Mouse (Mus musculus) gastrocnemius, adult 8-10 months (tissue): ENCODE measurements around the gene Fam170b. TPM values are rescaled to one million over a fixed set of nuclear protein-coding genes. Genes with fewer than 3 reads are reported as not detected.
A peak's percentile ranks its signal among the peaks of the same experiment; 100 is the strongest.

Source experiments
- DNase-seq, 2 experiments: peaks; one replicate each; pipeline ENCODE4 v3.0.0; 2022; ENCODE audit warnings: low spot score in 2 of 2
- total RNA-seq, 4 experiments: library from RNA; stranded (reverse); gene quantifications; 2 replicates each; pipeline ENCODE4 v1.2.4; 2022

Gene Fam170b
- under 1 TPM in 2 of 4 experiments, not detected in 2; 0.10 to 0.16 TPM for total RNA-seq

DNA sequence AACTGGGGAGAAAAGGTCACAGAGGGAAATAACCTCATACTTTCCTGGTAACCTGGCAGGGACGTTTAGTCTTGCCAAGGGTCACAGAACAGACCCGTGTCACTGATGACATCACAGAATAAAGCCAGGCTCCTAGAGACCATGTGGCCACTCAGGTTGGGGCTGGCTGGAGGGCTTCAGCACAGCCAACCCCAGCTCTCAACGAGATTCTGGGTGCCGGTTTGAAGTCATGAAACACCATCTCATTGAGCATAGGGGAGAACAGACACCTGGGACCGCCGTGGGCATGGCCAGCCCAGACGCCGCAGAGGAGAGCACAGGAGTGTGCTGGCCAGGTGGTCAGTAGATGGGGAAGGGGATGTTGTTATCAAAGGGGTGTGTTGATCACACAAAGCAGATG is at the start of gene Fam170b:
TSS of gene Fam170b (plus strand) at position 116 of the 400 bp plus-strand sequence.
- DNase-seq = no peak

DNA sequence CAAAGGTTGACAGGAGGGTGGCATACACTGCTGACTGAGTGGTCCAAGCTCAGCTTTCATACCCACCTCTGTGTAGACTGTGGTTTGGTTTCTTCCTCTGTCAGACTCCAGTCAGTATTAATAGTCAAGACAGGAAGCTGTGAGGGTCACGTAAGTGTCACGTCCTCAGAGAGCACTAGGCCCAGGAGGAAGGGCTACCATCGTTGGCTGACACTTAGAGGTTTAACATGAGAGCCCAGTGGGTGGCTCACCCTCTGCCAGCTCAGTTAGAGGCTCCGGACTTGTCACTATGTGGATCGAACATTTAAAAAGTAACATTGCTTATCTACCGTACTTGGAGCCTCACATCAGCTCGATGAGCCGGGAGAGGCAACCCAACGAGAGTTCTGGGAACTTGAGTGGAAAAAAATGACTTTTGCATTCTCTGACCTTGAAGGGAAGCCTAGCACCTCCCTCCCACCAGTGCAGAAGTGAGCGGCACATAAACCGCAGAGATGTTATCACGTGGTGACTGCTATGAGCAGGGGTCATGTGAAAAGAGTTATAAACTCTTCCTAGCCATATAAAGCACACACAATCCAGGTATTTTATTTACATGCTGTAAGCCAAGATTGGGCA is 49.5 kb upstream of the Fam170b start:
- DNase-seq = no peak

- DNase-seq = no peak
Measured at GRCm38 (mm10) chr14:32784748-32785134, 49.0 kb upstream of the Fam170b start.

GRCm38 (mm10) chr14:32785556-32786130 is 48.1 kb upstream of the Fam170b start, which contains the start of gene Tmem273:
Gene Tmem273, plus strand, starts transcription at chr14:32785963.
- no peak for DNase-seq

DNA sequence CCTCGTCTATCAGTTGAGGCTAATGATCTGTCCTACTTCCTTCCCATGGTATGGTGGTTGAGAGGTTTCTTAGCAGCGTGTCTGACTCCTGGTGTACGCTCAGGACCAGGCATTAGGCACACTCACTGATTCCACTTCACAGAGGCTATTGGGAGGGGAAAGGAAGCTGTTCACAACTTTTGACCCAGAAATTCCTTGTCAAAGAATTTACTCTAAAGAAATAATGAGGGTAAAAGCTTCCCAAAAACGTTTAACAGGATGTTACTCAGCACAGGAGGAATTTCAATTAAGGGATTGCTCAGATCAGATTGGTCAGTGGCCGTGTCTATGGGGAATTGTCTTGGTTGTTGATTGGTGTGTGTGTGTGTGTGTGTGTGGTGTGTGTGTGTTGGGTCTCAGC is 46.1 kb upstream of the Fam170b start:
- DNase-seq = no peak

- no peak for DNase-seq
Measured at GRCm38 (mm10) chr14:32796375-32796774, 37.4 kb upstream of the Fam170b start.

- DNase-seq = no peak
Measured at GRCm38 (mm10) chr14:32797803-32798202, 36.0 kb upstream of the Fam170b start.

GRCm38 (mm10) chr14:32798355-32798754 is 35.4 kb upstream of the Fam170b start:
- no peak for DNase-seq

GRCm38 (mm10) chr14:32800048-32800447 is 33.7 kb upstream of the Fam170b start:
- DNase-seq = no peak

- DNase-seq = no peak
Measured at GRCm38 (mm10) chr14:32801016-32801661, 32.6 kb upstream of the Fam170b start.

- DNase-seq = no peak
Measured at GRCm38 (mm10) chr14:32801662-32802024, 32.1 kb upstream of the Fam170b start.

GRCm38 (mm10) chr14:32810111-32810510 is 23.7 kb upstream of the Fam170b start:
- DNase-seq = no peak

DNA sequence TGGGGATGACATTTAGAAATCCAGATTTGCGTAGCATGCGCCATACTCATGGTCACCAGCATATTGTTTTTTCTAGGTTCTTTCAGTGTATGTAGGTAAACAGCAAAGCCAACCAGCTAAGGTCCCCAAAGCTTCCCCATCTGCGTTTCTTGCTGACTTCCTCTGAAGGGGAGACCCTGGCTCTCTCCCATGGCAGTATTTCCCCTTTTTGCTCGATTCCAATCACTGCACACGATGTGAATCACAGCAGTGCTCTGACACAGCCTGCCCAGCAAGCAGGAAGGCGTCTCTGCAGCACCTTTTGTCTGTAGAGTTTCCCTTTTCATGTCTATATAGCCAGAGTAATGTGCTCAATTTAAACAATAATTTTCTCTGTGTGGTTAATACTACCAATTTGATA is 21.3 kb upstream of the Fam170b start:
- no peak for DNase-seq

GRCm38 (mm10) chr14:32814961-32815360 is 18.8 kb upstream of the Fam170b start:
- no peak for DNase-seq

GRCm38 (mm10) chr14:32816533-32816932 is 17.2 kb upstream of the Fam170b start:
- no peak for DNase-seq

DNA sequence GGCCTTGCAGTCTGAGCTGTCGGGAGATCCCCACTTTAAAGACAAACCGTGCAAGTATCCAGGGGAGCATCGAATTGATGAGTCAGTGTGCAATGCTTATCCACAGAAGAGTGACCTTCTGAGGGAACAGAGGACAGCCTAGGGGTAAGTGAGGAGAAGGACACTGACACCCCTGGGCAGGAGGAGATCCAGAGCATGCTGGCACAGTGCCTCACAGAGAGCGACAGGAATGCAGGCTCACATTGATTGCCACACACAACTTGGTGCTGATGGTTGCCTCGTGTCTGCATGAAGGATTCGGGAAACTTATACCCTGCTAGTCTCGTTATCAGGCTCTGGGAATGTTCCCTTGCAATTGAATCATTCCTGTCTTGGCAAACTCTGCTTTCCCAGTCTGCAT is 16.5 kb upstream of the Fam170b start:
- DNase-seq = no peak

DNA sequence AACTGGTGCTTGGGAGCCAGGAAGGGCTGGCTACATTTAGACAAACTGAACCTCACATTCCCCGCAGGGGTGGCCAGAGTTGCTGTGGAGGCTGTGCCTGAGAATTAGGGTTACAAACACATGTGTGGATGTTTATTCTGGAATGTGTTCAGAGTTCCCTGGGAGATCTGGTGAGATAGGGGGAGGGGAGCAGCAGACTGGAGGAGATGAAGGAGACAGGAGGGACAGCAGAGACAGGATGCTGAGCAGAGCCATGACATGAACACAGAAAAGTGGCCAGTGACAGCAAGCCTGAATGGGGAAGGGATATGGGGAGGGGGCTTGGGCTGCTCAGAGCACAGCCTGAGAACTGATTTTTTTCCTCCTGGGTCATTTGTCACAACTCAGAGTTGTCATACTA is 14.5 kb upstream of the Fam170b start:
- no peak for DNase-seq

GRCm38 (mm10) chr14:32822812-32823211 is 10.9 kb upstream of the Fam170b start:
- no peak for DNase-seq

DNA sequence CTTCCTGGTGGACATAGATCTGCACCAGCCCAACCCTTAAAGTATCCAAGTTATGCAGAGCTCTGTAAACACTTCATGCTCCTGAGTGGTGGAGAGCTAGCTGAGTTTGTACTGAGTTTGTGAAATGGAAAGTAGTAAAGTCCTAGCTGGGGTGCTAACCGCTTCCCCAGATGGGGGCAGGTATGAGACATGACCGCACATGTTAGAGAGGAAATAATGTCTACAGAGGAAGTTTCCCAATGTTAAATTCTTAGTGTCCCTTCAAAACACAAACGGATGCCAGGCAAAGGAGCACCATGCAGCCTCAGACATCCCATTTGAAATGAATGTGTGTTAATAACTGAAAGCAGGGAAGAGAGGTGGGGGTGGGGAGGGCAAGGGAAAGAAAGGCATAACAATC is 9.9 kb upstream of the Fam170b start:
- no peak for DNase-seq

- no peak for DNase-seq
Measured at GRCm38 (mm10) chr14:32824267-32825150, 9.3 kb upstream of the Fam170b start.

- peak; percentile 21 to 37 for DNase-seq
Measured at GRCm38 (mm10) chr14:32825426-32826032, 8.2 kb upstream of the Fam170b start.
